Mouse (Mus musculus): ENCODE data around the gene Fbxw8.

Fbxw8 gene

DNA sequence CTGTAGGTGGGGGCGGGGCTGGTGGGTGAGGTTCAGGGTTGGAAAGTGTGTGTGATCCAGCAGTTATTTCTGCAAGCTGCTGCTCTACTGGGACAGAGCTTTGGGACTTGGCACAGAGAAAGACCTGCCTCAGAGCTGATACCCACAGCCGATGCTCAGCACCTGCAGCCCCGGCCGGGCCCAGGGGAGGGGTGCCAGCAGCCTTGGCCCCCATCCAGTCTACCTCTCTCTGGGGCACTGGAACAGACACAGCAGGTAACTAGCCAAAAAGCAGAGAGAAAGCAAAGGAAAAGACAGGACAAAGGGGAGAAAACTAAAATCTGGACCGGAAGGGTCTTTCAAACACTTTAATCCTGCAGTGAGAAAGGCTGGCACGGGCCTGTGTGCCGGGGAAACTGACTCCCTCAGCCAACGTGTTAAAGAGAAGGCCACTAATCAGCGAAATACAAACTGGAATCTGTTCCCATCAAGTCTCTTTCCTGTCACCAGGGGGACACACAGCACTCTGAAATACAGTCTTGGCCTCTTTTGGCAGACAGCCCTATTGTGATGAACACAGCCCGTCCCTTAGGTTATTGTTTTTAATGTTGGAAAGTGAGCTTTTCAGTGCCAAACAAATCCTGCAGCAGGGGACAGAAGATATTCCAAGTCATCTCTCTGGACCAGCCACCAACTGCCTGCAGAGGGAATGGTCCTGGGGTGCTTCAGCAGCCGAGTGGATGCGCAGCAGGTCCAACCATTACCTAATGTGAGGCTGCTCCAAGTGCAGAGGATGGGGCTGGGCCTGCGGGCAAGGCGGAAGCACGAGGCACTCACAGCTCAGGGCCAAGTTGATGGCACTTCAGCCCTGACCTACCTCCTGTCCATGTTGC, 78.3 kb downstream of the Fbxw8 start:
- DNase-seq (ENCODE audit: low spot score), result no peak

DNA sequence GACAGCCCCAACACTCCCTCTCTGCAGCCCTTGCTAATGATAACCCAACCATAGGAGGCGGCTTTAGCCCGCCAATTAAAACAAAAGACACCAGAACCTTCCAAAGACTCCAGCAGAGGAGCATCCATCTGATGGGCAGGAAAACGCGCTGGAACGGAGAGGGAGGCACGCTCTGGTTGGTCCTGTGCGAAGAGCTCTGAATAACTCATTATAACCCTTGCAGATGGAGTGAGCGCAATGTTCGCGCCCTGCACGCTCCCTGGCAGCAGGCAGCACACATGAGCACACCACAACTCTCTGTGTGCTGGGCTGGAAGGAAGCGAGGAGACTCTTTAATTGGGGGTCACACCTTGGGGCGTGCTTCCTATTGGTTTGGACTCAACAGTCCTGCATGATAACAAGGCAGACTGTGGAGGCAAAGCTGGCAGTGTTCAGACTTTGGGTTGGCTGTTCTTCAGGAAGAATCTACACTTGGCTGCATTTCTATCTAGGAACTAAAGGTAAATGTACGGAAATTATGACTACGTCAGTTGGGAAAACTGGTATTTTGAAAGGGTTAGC, 82.0 kb downstream of the Fbxw8 start:
- no peak for DNase-seq (ENCODE audit: low spot score)

DNA sequence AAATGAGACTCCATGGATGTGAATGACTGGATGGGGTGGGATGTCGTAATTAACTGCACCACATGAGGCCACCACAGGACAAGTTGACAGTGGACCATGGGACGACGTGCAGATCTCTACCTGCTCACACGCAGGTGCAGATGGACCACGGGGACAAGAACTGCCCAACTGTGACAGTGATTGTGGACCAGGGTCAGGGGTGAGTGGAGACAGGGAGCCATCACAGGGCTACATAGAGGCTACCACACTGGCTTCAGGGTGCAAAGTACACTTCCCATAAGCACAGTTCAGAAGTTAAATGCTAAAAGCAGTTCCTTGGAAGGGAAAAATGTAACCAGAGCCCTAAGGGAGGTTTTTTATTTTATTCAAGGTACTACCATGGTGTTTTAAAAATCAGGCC, 83.5 kb downstream of the Fbxw8 start:
- DNase-seq (ENCODE audit: low spot score), result no peak

DNA sequence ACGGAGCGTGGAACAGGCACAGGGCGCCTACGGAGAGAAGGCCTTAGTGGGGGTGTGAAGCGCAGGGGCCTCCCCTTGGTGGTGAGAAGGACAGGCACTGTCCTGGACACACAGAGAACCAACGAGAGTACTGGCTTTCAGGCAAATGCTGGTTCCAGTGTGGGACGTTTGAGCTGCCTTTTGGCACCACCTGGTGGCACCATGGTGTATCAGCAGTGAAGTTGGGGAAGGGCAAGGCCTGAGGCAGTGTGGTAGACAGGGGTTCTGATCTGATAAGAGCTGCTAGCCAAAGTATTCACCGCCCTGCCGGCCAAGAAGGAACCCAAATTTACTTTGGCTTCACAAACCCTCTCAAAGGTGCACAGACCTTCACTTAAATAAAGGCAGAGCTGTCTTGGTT, 85.9 kb downstream of the Fbxw8 start:
- peak; percentile 82 for DNase-seq (ENCODE audit: low spot score)

DNA sequence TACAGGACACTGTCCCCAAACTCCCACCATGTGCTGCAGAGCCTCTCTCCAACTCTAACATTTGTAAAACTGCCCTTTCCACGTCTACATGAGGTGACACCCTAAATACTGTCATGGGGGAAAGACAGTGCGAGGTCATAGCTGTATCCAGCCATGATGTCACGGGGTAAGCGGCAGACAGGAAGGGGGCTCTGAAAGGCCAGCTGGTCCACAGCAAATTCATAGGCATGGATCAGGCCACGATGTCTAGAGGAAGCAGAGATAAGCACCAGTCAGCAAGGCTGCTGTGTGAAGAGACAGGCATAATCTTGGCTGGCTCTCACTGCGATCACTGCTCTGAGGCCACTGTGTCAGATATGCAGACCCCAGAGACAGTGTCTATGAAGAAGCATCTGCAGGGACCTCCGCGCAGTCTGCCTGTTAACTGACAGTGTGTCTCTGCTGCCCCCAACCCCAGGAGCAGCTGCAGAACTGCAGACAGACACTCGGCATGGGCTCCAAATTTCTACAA, 87.2 kb downstream of the Fbxw8 start:
- DNase-seq (ENCODE audit: low spot score), result no peak

DNA sequence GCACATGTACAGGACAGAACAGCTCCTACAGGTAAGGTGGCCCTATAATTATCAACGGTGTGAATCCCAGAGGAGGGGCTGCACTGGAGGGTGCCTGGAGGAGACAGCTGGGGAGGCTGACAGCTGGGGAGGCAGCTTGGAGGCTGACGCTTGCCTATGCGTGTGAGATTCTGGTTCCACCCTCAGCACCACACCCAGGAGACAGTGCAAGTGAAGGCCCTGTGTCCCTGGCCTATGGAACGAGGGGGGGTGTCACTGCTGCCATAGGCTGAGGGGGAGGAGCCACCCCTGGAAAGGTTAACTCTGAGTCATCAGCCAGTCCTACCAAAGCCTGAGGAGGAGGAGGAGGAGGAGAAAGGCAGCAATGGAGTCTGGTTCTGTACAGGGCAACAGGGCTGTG, 87.7 kb downstream of the Fbxw8 start:
- DNase-seq (ENCODE audit: low spot score), result no peak

DNA sequence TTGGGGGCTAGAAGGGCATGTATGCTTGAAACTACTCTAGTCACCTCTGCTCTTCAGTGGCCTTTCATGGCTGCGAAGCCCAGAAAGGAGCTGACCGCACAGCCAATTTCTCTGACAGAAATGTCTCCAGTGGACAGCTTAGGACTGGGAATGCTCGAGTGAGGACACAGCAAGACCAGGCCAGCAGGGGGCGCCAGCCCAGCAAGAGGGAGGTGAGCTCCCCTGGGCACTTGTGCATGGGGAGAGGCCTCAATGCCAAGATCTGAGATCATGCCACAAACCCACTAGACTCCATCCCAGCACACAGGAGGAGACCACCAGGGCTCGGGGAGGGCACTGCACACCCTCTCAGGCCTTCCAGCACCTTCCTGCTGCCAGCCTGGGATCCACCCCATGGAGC, 88.4 kb downstream of the Fbxw8 start:
- DNase-seq (ENCODE audit: low spot score), result peak; percentile 78

DNA sequence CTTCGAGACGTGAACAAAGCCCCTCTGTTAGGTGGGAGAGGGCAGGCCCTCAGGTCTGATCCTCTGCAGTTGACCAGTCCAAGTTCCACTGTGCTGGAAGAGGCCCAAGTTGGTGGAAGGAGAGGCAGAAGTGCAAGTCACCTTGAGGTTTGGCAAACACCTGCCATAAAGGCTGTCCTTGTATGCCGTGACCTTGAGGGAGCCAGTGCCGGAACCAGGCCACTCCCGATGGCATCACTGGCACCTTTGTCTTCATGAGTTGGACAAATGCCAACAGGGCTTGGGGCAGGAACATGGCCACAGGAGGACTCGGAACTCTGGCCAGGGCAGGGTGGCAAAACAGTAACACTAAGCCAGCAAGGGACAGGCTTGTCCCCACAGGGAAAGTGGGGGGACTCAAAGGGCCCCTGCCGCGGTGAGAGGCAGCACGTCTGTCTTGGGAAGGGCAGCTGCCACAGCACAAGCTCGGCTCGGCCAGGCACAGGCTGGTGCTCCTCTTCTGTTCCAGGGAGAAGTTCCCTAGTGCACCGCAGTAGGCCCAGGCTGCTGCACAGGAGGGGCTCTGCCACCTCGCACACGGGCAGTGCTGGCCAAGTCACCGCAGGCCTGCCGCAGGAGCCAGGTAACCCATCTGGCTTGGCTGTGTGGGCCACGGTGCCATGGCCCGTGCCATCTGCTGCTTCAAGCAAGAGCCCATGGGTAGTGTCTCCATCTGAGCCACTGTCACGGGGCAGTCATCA, 89.6 kb downstream of the Fbxw8 start:
- no peak for DNase-seq (ENCODE audit: low spot score)

DNA sequence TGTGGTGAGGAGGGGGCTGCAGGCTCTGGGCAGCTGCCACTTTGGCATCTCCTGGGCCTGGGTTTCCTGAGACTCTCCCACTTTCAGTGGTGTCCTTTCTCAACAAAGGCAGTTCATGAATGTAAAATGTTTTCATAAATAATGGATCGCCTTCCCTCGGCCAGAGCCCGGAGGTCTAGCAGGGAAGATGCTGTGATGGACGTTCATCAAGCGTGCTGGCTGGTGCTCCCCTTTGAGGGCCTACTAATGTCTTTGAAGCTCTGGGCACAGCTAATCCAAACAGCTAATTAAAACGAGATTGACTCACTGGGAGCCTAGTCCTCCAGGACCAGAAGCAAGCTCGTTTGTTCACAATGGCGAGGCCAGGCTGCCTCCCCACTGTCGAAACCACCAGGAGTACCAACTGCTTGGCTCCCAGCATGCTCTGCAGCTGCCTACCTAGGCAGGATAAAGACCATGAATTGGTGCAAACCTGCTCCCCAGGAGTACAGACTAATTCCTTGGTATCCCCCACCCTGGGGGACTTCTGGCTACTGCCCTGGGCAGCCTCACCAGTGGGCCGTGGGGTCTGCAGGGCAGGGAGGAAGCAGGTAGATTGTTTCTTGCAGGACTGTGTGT, 90.9 kb downstream of the Fbxw8 start:
- no peak for DNase-seq (ENCODE audit: low spot score)

DNA sequence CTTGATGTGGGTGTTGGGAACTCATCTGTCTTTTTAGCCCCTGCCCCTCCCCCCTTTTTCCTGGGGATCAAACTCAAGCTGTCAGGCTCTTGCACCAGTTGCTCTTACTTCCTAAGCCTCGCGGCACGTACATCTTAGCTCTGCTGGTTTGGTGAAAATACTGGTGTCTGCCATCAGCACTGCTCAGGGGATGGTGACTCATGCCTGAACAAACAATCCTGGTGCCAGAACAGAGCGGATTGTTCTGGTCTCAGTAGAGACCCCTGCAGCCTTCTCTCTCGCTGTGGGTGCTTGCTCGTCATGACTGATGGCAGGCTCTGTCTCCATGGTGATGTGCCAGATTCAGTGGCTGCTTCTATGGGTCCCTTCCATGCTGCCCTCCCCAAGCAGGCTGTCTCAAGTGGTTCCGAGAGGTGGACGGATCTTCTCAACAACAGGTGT, 92.1 kb downstream of the Fbxw8 start:
- peak; percentile 58 for DNase-seq (ENCODE audit: low spot score)

DNA sequence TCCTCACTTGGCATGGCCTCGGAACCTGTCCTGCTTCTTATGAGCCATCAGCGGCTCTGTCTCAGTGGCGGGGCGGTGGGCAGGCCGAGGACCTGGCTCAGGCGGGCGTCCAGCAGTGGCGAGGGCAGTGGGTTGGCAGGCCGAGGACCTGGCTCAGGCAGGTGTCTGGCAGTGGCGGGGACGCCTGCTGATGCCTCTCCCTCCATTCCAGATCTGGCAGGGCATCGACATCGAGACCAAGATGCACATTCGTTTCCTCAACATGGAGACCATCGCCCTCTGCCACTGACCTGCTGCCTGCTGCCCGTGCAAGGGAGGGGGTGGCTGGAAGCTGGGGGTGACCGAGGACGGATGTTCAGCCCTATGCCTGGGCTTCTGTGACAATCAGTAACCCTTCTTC, 93.9 kb downstream of the Fbxw8 start:
- no peak for DNase-seq (ENCODE audit: low spot score)

DNA sequence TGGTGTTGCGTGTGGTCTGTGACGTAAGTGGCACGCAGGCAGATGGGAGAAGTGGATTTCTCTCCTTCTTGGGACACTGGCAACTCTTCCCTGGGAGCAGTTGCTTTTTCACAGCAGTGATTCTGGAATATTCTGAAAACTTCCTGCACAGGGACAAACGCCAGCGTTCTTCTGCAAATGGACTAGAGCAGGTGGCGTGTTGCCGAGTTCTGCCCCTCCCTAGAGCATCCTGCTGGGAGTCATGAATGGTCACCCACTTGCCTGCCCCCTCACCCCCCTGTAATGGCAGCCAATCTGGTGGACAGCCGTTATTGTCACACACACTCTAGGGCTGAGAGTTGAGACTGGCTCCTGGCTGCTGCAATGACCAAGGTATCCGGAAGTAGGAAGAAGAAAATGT, 95.6 kb downstream of the Fbxw8 start:
- DNase-seq (ENCODE audit: low spot score), result no peak

DNA sequence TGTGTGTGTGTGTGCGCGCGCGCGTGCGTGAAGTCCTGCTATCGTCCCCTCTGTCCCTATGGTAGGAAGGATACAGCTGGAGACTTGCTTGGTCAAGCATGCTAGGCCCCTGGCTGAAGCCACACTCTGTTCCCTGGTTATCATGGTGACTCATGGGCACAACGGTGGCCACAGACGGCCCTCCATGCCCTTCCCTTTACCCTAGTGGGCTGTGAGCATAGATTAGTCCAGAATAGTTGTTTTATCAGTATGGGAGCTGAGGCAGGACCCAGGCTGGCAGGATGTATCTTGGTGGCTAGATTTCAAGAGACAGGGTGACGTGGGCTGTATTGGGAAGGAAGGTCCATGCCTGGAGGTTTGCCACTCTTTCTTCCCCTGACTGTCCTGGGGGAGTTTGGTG, 96.4 kb downstream of the Fbxw8 start:
- no peak for DNase-seq (ENCODE audit: low spot score)

DNA sequence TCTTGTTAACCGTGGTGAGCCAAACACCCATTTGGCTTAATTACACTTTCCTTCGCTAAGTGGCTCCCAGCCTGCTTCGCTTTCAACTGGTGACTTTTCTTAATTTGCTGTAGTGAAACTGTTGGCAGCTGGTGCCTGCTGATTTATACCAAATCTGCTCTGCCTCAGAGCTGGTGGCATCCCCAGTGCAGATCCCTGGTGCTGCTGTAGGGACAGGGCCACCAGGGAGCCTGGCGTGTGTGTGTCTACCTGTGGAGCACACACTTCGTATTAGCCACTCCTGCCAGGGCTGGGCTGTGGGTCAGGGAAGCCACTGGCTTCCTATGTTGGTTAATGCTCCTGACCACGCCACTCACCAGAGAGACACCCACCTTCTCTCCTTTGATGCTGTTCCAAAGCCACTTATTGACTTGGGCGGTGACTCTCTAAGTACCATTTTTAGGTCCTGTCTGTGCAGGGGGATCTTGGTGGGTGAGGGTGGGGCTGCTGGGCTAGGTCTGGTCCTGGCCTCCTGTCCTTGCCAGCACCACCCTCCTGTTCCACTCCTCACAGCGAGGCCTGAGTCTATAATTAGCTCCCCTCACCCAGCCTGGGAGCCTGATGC, 97.7 kb downstream of the Fbxw8 start:
- DNase-seq (ENCODE audit: low spot score), result peak; percentile 58

DNA sequence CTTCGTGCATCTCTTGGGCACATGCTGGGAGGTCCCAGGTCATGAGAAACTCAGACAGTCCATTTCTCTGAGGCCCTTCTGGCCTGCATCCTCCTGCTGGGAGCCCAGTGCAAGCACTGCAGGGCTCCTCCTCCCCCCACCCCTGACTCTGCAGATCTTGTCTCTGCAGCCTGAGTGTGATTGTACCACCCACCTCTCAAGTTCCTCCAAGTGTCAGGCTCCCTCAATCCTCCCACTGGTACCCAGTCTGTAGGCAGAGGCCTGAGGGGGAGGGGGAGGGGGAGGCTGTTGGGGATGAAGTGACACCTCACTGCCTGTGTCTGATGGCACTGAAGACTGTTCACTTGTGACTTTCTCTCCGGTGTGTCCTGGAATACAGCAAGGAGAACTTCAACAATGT, 102.1 kb downstream of the Fbxw8 start:
- DNase-seq (ENCODE audit: low spot score), result no peak

DNA sequence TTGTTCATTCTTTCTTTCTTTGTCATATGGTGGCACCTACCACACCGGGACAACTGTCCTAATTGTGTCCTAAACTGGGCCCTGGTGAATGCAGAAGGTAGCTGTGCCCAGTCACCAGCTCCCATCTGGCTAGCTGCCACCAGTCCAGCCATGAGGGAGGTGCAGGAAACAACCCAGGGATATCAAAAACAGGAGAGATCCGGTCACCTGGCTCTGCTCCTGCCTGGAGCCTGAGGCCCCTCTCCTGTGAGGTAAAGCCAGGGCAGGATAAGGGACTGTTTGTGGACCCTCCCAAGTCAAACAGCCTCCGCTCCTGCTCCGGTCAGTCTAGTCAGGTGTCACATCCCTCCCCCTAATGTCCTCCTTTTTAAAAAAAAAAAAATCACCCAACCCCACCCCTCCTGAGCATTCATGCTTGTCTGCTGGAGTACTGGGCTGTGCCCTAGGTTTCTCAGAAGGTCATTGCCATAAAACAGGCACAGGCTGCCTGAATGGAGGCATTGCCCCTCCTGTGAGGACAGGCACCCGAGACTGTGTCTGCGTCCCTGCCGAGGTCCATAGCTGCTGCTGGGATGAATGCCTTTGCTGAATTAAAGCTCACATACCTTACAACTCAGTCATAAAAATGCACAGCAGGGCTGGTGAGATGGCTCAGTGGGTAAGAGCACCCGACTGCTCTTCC, 103.1 kb downstream of the Fbxw8 start:
- no peak for DNase-seq (ENCODE audit: low spot score)

DNA sequence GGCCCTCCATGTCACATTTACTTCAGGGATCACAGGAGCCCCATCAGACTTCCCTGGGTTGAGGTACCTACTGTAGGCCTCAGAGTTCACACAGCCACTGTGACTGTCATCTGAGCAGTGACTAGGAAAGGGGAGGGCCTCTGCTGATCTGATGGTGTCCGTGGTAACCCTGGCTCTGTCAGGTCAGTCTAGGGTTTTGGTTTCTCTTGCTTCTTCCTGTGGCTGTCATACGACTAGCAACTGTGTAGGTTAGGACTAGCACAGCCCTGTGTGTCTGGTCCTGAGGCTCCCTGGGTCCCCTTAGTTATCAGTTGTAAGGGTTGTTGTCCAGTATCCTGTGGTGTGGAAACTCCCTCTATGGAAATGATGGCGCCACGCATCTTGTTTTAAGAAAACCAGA, 104.5 kb downstream of the Fbxw8 start:
- no peak for DNase-seq (ENCODE audit: low spot score)

DNA sequence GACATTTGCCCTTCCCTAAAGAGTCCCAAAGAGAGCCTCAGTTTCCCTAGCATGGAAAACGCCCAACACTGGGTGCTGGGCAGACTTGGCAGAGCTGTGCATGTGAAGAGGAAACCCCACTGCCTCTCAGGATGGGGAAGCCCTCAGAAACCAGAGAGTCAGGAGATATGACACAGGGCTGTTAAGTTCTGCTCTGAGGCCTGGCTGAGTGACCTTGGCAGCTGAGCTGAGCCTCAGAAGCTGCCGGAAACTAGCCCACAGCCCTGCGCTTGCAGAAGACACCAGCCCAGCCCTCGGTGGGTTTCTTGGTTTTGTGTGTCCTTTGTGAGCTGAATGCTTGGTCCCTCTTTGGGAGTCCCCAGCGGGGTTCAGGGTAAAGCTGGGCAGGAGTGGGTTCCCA, 106.3 kb downstream of the Fbxw8 start:
- DNase-seq (ENCODE audit: low spot score), result no peak

DNA sequence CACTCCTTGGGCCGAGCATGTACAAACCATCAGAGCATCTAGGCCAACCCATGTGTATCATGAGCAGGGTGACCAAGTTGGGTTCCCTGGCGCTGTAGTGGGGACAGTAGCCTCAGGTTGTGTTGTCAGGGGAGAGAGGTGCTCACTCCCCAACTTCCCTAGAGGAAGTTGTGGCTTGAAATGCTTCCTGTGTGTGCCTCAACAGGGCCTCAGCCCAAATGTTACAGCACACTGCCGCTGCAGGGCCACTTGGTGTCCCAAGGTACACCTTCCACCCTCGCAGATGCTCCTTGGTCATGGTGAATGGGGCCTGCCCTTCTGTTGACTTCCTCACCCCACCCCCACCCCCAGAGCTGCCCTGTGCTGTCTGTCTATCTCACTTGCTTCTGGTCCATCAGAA, 106.9 kb downstream of the Fbxw8 start:
- no peak for DNase-seq (ENCODE audit: low spot score)

DNA sequence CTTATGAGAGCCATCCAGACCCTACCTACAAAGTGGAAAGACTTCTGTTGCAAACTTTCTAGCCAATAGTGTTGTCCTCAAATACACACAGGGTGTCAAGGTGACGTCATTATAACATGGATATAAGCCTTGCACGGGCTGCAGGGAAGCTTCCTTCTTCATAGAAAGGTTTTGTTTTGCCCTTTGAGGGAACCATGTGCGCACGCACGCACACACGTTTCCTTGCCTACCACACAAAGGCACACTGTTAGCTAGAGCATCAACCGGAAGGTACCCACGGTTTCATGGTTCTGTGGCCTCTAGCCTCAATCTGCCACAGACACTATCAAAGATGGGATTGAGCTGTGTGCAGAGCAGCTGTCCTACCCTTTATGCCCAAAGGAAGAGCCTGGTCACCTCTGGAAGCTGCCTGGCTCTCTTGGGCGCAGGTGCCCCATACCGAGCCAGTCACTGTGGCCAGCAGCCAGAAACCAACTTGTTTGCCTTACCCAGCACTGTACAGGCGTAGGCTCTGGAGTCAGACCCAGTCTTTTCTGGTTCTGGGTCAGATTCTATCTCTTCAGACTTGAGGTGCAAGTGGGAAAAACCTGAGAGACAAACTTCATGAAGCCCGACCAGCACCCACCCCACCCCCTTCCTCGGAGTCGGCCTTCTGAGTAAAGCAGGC, 108.0 kb downstream of the Fbxw8 start:
- no peak for DNase-seq (ENCODE audit: low spot score)

DNA sequence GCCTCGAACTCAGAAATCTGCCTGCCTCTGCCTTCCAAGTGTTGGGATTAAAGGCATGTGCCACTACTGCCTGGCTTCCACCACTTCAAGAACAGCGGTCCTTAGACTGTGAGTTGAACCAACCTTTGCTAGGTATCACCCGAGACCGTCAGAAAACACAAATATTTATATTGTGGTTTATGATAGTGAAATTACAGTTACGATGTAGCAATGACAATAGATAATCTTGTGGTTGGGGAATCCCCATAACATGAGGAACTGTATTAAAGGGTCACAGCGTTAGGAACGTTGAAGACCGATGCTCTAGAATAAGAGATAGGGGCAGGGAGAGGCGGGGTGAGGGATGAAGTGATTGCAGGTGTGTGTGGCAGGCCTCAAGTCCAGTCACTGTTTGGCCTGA, 109.9 kb downstream of the Fbxw8 start:
- no peak for DNase-seq (ENCODE audit: low spot score)
